ENCODE assay signal across 1 mouse cellular context in genomic region chr17:29434074-29434944, GRCm38 (mm10).
A peak's percentile ranks its signal among the peaks of the same experiment; 100 is the strongest.
TF ChIP-seq lines count a peak whose summit lies in the region.

No protein-coding gene starts in this region.

TF ChIP-seq in CH12.LX, 34 proteins besides CTCF, POLR2A, EP300 and RAD21 (continued from another document):
- 0 out of 2 replicates have a peak, but pooled peaks have one; percentile 25 for TF ChIP-seq IRF4 (IDR thresholded peaks at IDR 0.05; ENCODE audit: low read depth, low read length)
- no peak for TF ChIP-seq KAT2A (IDR thresholded peaks at IDR 0.05; ENCODE audit: insufficient replicate concordance, low read length)
- no peak for TF ChIP-seq ZNF384 (IDR thresholded peaks at IDR 0.05; ENCODE audit: low read depth, low read length)
- 0 out of 2 replicates have a peak, but pooled peaks have one; percentile 4 for TF ChIP-seq TCF12 (IDR thresholded peaks at IDR 0.05; ENCODE audit: low read depth, low read length)
- TF ChIP-seq BHLHE40 (IDR thresholded peaks at IDR 0.05; ENCODE audit: low read depth, low read length), result peak; percentile 78
